ENCODE assay signal across 9 mouse cellular contexts in genomic region chr12:57542746-57543626, GRCm38 (mm10). TPM values are rescaled to one million over a fixed set of nuclear protein-coding genes. Genes with fewer than 3 reads are reported as not detected.
DNase-seq lines count a peak whose midpoint lies in the region; ATAC-seq lines count a peak whose summit lies in the region.
"Had no signal": no experiment of that assay in that cellular context is flagged by ENCODE, and none has a peak within 500 bp of the region (broad histone marks: within the 10 kb centered on the region; RNA-seq: fewer than 3 reads in every experiment).

No protein-coding gene starts in this region.

- peaks cover 93% of the 10 kb centered on the region for H3K27me3 ChIP-seq in embryonic facial prominence, embryonic 14.5 days (replicated peaks; ENCODE audit: control insufficient read depth, insufficient read depth, low read length)
- peaks cover 64% of the 10 kb centered on the region for H3K27me3 ChIP-seq in limb, embryonic 11.5 days (ENCODE audit: control insufficient read depth, insufficient read depth, low read length)
- H3K27me3 ChIP-seq in midbrain, embryonic 13.5 days = peaks cover 95% of the 10 kb centered on the region

- DNase-seq in cerebellum, postnatal 14 days = peak; percentile 6 to 24
- no peak for DNase-seq in cerebellum, adult 11-12 months
- no peak for DNase-seq in embryonic facial prominence, embryonic 14.5 days (ENCODE audit: low spot score)
- DNase-seq in limb, embryonic 11.5 days (ENCODE audit: low spot score) = peak; percentile 64
- DNase-seq in adrenal gland, postnatal 25 days = no peak
- DNase-seq in left cerebral cortex, adult 18-20 months (ENCODE audit: low spot score in 2 of 2) = no peak

- peak overlapping the region; percentile 26 for H3K4me3 ChIP-seq in embryonic facial prominence, embryonic 14.5 days (ENCODE audit: low read depth, low read length)
- H3K4me3 ChIP-seq in limb, embryonic 11.5 days (ENCODE audit: low read depth, low read length) = no peak overlapping the region
- H3K4me3 ChIP-seq in midbrain, embryonic 13.5 days (replicated peaks) = peak overlapping the region; percentile 44
- H3K4me3 ChIP-seq: hindbrain, embryonic 15.5 days had no signal

- H3K9ac ChIP-seq in embryonic facial prominence, embryonic 14.5 days (ENCODE audit: low read depth, low read length) = peak overlapping the region; percentile 35; the same call in 1 of the 2 replicates
- H3K9ac ChIP-seq in limb, embryonic 11.5 days (ENCODE audit: low read length) = no peak overlapping the region
- peak overlapping the region; percentile 45 for H3K9ac ChIP-seq in midbrain, embryonic 13.5 days (replicated peaks)
- H3K9ac ChIP-seq: hindbrain, embryonic 15.5 days had no signal

- peak overlapping the region; percentile 40 for H3K4me2 ChIP-seq in embryonic facial prominence, embryonic 14.5 days (ENCODE audit: low read depth, low read length)
- peak overlapping the region; percentile 20; the same call in 1 of the 2 replicates for H3K4me2 ChIP-seq in limb, embryonic 11.5 days (ENCODE audit: low read depth, severe bottlenecking)
- peak overlapping the region; percentile 43 for H3K4me2 ChIP-seq in midbrain, embryonic 13.5 days (replicated peaks)
- H3K4me2 ChIP-seq: hindbrain, embryonic 15.5 days had no signal

- ATAC-seq in embryonic facial prominence, embryonic 14.5 days (ENCODE audit: low read depth) = no peak
- no peak for ATAC-seq in limb, embryonic 11.5 days (ENCODE audit: insufficient number of reproducible peaks, low FRiP score, low TSS enrichment, low read depth)
- no peak for ATAC-seq in midbrain, embryonic 13.5 days
- ATAC-seq in inflammation-experienced regulatory T-cells, adult 6 months = no peak

- H3K36me3 ChIP-seq in embryonic facial prominence, embryonic 14.5 days (ENCODE audit: control insufficient read depth, insufficient read depth, low read length) = no peaks in the 10 kb centered on the region
- H3K36me3 ChIP-seq in limb, embryonic 11.5 days (ENCODE audit: control insufficient read depth, insufficient read depth, low read length) = no peaks in the 10 kb centered on the region
- no peaks in the 10 kb centered on the region for H3K36me3 ChIP-seq in midbrain, embryonic 13.5 days
- H3K36me3 ChIP-seq: hindbrain, embryonic 15.5 days had no signal

- no peak overlapping the region for H3K27ac ChIP-seq in embryonic facial prominence, embryonic 14.5 days (replicated peaks; ENCODE audit: low read depth, low read length)
- H3K27ac ChIP-seq in limb, embryonic 11.5 days (replicated peaks; ENCODE audit: low read depth, low read length) = no peak overlapping the region
- H3K27ac ChIP-seq in midbrain, embryonic 13.5 days = peak overlapping the region; percentile 60
- H3K27ac ChIP-seq: hindbrain, embryonic 15.5 days had no signal

- H3K9me3 ChIP-seq in embryonic facial prominence, embryonic 14.5 days (ENCODE audit: control insufficient read depth, low read length) = no peaks in the 10 kb centered on the region
- H3K9me3 ChIP-seq in limb, embryonic 11.5 days (ENCODE audit: control insufficient read depth, low read length) = no peaks in the 10 kb centered on the region
- H3K9me3 ChIP-seq in midbrain, embryonic 13.5 days = no peaks in the 10 kb centered on the region
- H3K9me3 ChIP-seq: hindbrain, embryonic 15.5 days had no signal

- WGBS in embryonic facial prominence, embryonic 14.5 days = 2% methylated on average over 56 of the region's 63 CpGs
- WGBS in limb, embryonic 11.5 days = under 1% methylated on average over 63 of the region's 63 CpGs
- WGBS in midbrain, embryonic 13.5 days = 1% methylated on average over 63 of the region's 63 CpGs

- peaks cover 19% of the 10 kb centered on the region; the same call in 1 of the 2 replicates for H3K4me1 ChIP-seq in embryonic facial prominence, embryonic 14.5 days (ENCODE audit: control insufficient read depth, insufficient read depth, low read length)
- peaks cover 14% of the 10 kb centered on the region for H3K4me1 ChIP-seq in limb, embryonic 11.5 days (ENCODE audit: control insufficient read depth, insufficient read depth, low read length)
- peaks cover 38% of the 10 kb centered on the region for H3K4me1 ChIP-seq in midbrain, embryonic 13.5 days (replicated peaks)

RNA-seq across cellular contexts. Expression of gene Foxa1, which starts 3.7 kb away (rescaled TPM):
- 2.3 and 3.2 TPM in 2 replicates for polyA plus RNA-seq in embryonic facial prominence, embryonic 14.5 days (2014; fragmentation: Nextera tagmentation; extraction: Ambion mirVana)
- not detected in 2 replicates for polyA plus RNA-seq in limb, embryonic 11.5 days (2014; fragmentation: Nextera tagmentation; extraction: Ambion mirVana)
- 3.0 and 3.8 TPM in 2 replicates for polyA plus RNA-seq in midbrain, embryonic 13.5 days (2015; fragmentation: Nextera tagmentation; extraction: Ambion mirVana)
- not detected in 2 replicates for total RNA-seq in adrenal gland, postnatal 25 days (2021)
- total RNA-seq in left cerebral cortex, adult 18-20 months (2021) = not detected
- not detected for polyA plus RNA-seq in inflammation-experienced regulatory T-cells, adult 6 months (2017; shearing (Covaris generic))

RNA-seq across cellular contexts. Expression of gene Ttc6, which starts 20.9 kb away (rescaled TPM):
- polyA plus RNA-seq in embryonic facial prominence, embryonic 14.5 days (2014; fragmentation: Nextera tagmentation; extraction: Ambion mirVana) = 0.78 and 0.80 TPM in 2 replicates
- polyA plus RNA-seq in limb, embryonic 11.5 days (2014; fragmentation: Nextera tagmentation; extraction: Ambion mirVana) = 0.06 and 0.28 TPM in 2 replicates
- 1.8 and 2.6 TPM in 2 replicates for polyA plus RNA-seq in midbrain, embryonic 13.5 days (2015; fragmentation: Nextera tagmentation; extraction: Ambion mirVana)
- not detected in 2 replicates for total RNA-seq in adrenal gland, postnatal 25 days (2021)
- under 1 TPM in 1 of 2 experiments, not detected in 1; 0.07 TPM for total RNA-seq in left cerebral cortex, adult 18-20 months (2021)
- polyA plus RNA-seq in inflammation-experienced regulatory T-cells, adult 6 months (2017; shearing (Covaris generic)) = not detected

Comparison
In these comparisons a context has a peak if more than half of its experiments do, and no peak if none do; other contexts are left out.
1. DNase-seq: peak in cerebellum, postnatal 14 days (2 of 2) and limb, embryonic 11.5 days (single experiment); none in cerebellum, adult 11-12 months (single experiment), embryonic facial prominence, embryonic 14.5 days (single experiment), adrenal gland, postnatal 25 days (single experiment) and left cerebral cortex, adult 18-20 months (0 of 2).
2. Peak in every context shown above with its lines, with median percentiles within 50 percentile points of each other: H3K4me2 ChIP-seq.